Mouse (Mus musculus) gastrocnemius, postnatal 14 days (tissue): ENCODE measurements around the gene Ssbp2. TPM values are rescaled to one million over a fixed set of nuclear protein-coding genes. Genes with fewer than 3 reads are reported as not detected.

Experiments
- DNase-seq: peaks from one replicate; pipeline ENCODE4 v3.0.0; 2021; ENCODE audit warnings: mixed read lengths
- intact Hi-C: fragments of 180-260 bp; cut with DNase I; formaldehyde crosslinking; loops from one replicate; pipeline ENCODE4 v1.15.1; 2025; ENCODE audit warnings: low total_unique reads
- total RNA-seq, 2 experiments: library from RNA; stranded (reverse); gene quantifications; 2 replicates each; pipeline ENCODE4 v1.2.3; 2021

The Ssbp2 gene
- total RNA-seq, 2 experiments from 2014 or later = 16.1 to 19.9 TPM

DNA sequence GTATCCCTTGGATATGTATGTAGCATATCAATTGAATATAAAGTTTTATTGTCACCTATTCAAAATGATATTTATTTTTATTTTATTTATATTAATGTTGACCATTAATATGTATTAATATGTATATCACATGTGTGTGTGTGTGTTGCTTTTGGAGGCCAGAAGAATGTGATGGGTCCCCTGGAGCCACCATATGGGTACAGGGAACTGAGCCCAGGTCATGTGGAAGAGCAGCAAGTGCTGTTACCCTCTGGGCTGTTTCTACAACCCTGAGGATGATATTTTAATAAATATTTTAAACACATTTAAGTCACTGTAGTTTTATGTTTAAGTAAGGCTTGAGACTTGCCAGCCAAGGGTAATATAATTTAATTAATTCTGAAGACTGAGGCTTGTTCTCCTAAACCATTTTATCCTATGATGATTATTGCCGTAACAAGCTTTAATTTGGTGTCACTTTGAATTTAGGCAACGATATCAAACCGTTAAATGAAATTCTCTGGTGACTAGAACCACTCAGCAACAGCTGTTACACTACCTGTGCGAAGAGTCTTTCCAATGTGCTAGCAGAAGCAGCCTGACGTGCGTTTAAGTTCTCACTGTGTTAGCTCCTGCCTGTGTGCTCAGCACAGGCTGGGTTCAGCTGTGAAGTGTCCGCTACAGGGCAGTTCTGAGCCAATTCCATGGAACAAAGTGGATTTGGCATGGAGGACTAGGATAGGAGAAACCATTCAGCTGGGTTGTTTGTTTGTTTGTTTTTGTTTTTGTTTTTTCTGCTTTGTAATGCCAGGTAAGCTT is 145.2 kb downstream of the Ssbp2 start:
- DNase-seq = no peak
- intact Hi-C loops = no loop called here

DNA sequence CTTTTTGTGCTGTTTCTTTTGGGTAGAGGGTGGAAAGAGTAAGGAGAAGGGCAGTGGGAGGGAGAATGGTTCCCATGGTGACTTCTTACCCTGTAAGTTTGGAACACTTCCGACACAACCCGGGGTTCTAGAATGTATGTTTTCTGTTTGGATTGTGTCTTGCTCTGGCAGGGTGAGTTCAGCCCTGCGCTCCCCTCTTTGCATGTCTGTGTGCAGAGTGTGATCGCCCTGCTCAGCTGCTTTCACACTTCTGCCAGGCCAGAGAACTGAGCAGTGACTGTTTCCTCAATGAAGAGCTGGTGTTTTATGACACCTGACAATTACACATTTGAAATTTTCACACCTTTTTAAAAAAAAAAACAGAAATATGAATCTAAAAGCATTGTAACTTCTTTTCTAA is 150.5 kb downstream of the Ssbp2 start:
- DNase-seq = no peak
- intact Hi-C loops = no loop called here

DNA sequence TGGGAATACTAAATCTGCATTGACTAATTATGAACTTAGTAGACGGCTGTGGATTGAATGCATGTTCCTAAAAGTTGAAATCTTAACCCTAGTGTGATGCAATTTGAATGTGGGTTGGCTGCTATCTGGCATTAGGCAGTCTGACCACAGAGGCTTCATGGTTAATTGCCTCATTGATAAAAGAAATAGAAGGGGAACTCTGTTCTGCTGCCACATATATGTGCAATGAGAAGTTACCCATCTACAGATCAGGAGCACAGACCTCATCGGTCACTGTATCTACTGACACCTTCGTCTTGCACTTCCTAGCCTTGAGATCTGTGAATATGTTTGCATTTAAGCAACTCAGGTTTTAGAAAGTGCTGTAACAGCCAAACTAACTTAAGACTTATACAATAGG is 151.8 kb downstream of the Ssbp2 start:
- intact Hi-C loops = no loop called here
- no peak for DNase-seq

DNA sequence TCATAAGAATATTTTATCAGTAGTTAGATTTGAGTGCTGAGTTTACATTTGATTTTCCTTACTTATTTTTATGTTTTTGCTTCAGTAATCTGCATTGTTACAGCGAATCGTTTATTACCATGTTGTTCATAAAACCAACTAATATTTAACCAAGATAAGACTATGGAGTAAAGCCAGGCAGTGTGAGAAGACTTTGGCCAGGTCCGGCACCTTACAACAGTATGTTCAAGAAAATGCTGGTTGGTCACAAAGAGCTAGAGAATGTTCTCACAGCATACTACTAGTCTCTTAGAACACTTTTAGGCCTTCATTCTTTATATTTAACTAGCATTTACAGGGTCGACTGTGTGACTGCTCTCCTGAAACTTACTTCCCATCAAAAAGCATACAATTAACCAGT is 152.5 kb downstream of the Ssbp2 start:
- no peak for DNase-seq
- intact Hi-C loops = no loop called here

DNA sequence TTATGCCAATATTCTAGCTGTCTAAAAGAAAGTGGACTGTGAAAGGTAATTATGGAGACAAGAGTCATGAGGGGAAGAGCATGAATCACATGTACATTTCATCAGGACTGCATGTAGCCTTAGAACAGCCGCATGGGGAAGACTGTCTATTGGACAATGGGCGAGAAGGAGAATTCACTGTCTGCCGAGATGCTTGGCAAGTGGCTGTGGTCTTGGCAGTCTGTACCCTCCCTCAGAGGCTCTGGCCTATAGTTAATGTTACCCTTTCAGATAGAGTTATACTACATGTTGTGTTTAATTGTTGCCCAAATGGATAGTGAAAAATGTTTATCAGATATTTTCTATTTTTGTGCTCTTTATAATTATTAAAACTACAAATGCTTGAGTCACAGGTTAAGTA is 156.0 kb downstream of the Ssbp2 start:
- intact Hi-C loops = no loop called here
- no peak for DNase-seq

DNA sequence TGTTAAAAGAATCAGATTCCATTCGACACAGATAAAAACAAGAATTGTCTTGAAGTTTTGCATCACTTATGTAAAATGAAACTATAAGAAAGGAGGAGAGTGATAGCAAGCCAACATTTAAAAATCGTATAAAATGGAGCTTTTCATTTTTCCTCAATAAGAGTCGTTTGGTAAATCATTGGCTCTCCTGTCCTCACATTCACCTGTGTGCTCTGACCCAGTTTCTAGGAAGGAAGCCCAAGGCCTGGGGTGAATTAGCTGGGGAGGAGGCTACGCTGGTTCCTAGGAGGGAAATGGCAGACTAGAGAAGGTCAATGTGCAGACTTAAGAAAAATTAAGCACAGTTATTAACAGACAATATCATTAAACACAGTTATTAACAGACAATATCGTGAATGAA is 156.8 kb downstream of the Ssbp2 start:
- no peak for DNase-seq
- intact Hi-C loops = no loop called here

DNA sequence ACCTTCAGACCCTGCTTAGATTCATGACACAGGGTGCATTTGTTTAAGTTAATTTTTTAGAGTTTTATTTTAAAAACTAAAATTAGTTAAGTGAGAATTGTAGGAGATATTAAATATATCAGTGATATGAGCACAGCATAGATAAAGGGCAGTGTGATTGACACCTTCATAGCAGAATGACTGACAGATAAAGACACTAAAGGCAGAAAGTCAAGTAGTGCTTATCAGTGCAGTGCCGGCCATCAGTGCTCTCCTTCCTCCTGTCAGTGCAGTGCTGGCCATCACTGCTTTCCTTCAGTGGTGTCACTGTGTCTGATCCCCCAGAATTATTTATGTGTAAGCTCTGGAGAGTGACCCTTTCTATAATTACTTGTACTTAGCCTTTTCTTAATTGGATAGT is 159.3 kb downstream of the Ssbp2 start:
- intact Hi-C loops = no loop called here
- no peak for DNase-seq

DNA sequence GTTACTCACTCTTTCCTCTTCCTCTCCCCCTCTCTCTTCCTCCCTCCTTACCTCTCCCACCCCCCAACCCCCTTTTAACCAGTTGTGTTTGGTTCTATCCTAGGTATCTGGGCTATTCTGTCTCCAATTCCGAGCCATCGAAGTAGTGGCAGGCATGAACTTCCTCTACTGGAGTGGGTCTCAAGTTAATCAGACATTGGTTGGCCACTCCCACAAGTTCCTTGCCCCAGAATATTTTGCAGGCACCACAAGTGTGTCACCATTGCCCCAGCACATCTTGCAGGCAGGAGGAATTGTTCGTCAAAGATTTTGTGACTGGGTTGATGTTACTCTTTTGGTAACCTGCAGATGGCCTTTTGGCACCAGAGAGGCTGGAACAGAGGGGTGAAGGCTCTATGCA is 160.5 kb downstream of the Ssbp2 start:
- DNase-seq = no peak

DNA sequence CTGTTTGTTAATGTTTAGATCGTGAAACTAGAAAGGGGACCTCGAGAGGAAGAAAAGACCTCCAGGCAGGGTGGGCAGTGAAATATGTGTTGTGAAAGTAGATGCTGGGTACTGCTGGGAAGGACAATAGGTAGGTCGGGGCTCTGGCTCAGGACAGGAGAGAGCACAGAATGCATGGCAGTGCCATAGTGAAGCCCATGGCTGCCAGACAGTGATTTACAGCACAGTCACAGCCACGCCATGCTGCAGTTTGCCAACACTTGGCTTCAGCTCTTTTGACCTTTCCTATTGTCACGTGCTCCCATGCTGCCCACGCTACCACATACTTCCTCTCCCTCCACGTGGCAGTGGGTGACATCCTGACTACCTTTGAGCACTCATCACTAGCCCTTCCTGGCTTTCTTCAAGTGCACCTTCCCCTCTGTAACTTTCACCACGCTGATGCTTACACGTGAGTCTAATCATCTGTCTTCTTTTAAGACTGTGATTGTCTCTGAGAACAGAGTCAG is 171.3 kb downstream of the Ssbp2 start:
- DNase-seq = no peak
- intact Hi-C loops = loop anchor here (10.0 kb wide), 1 partner anchor 257 kb away; no protein-coding TSS in a partner anchor

More for the DNA sequence above, 160.5 kb downstream of the Ssbp2 start:
- intact Hi-C loops = no loop called here

DNA sequence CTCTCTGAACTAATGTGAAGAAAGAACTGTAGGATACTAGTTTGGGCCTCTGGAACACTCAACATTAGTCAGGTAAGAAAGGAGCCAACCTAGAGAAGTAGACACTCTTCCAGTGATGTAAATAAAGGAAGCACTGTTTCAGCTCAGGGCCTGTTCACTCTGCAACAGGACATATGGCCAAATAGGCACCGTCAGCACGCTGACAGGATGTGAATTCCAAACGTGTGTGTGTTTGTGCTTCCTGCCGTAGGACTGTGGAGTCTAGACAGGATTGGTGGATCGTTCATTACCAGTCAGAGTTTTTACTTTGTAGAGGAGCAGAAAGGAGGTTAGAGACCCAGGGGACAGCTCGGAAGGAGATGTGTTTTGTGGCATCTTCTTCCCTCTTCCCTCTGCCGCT is 174.0 kb downstream of the Ssbp2 start:
- no peak for DNase-seq
- intact Hi-C loops = loop anchor here (10.0 kb wide), 1 partner anchor 259 kb away; no protein-coding TSS in a partner anchor

DNA sequence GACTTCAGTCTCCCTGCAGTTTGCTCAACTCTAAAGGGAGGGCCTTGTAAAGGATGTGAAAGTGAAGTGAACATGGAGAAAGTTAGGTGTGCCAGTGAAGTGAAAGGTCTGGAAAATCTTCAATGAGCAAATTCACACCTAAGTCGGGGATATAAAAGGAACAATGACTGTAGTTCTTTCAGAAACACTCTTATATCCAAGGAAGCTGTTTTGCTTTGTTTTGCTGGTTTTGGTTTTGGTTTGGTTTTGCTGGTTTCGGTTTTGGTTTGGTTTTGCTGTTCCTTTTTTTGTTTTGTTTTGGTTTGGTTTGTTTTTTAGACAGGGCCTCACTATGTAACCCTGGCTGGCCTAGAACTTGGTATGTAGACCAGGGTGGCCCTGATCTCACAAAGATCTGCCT is 175.9 kb downstream of the Ssbp2 start:
- DNase-seq = no peak
- intact Hi-C loops = loop anchor here (10.0 kb wide), 1 partner anchor 261 kb away; no protein-coding TSS in a partner anchor

DNA sequence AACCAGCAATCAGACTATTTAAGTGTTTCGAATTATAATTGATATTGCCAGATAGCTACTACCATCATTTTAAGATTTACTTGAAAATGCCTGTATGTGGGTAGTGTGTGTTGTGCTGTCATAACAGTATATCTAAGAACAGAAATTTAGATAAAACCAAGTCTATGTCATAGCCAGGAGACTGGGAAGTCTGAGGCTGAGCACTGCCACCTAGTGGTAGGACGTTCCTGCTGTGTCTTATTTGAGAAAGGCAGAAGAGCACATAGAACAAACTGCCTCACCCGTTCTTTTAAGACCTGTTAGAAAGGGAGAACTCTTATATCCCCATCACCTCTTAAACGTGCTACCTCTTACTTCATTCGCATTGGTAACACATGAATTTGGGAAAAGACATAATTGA is 176.7 kb downstream of the Ssbp2 start:
- intact Hi-C loops = loop anchor here (10.0 kb wide), 1 partner anchor 262 kb away; no protein-coding TSS in a partner anchor
- DNase-seq = peak; percentile 77

DNA sequence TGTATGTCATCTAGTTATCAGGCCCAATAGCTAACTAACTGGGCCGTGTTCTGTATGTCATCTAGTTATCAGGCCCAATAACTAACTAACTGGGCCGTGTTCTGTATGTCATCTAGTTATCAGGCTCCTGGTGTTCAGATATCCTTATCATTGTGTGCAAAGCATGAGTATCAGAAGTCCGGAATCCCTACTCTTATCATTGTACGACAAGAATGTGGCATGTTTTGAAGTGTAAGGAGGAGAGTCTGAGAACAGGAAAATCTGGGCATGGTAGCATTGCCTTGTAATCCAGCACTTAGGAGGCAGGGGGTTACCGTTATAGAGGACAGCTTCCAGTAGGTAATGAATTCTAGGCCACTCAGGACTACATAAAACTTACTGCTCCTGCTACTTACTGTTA is 178.8 kb downstream of the Ssbp2 start:
- intact Hi-C loops = loop anchor here (10.0 kb wide), 1 partner anchor 264 kb away; no protein-coding TSS in a partner anchor
- no peak for DNase-seq

DNA sequence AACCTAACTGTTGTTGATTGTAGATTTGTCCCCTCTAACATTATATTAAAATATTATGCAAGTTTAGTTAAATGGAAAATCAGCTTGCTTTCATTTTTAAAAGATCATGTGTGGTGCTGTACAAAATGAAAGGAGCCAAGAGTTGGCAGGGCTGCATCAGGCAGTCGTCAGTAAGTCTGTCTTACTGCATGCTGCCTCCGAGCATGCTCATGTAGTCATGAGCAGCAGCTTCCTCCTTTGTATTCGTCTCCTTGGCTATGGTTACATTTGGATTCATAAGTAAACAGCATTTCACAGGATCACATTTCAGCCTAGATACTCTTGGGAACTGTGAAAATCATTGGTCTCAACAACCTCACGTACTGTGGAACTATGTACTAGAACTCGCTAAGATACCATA is 180.1 kb downstream of the Ssbp2 start:
- intact Hi-C loops = loop anchor here (10.0 kb wide), 1 partner anchor 675 kb away; no protein-coding TSS in a partner anchor

DNA sequence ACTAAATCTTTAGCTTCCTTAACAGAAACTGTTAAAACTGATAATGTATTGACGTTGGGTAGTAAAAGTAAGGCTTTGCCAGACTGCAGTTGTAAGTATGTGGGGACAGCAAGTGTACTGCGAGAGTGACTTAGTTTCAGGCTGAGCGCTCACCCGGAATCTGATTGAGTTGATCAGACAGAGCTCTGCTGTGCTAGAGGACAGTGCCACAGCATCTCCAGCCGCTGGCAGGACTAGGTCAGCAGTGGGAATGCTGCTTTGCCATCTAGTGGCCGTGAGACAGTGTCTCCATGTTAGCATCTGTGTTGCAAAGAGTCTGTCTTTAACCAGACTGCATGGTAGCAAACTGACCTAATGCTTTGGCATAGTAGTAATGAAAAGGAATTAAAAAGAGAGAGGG is 188.2 kb downstream of the Ssbp2 start:
- intact Hi-C loops = loop anchor here (10.0 kb wide), 1 partner anchor 683 kb away; no protein-coding TSS in a partner anchor
- DNase-seq = peak; percentile 32

More for the DNA sequence above, 180.1 kb downstream of the Ssbp2 start:
- DNase-seq = no peak

DNA sequence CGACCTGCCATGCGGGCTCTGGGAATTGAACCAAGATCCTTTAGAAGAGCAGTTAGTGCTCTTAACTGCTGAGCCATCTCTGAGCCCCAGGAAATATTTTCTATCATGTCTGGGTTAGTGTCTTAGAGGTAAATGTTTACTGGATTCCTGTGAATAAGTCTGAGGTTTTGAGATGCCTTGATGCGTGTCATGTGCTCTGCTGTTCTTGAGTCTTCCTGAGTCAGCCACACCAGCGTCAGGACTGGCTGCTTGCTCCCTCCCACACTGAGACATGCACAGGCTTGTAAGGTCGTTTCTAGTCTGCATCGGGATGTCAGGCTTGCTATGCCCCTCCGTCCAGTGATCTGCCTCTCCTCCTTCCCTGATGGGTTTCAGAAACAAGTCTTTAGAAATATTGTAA is 189.8 kb downstream of the Ssbp2 start:
- no peak for DNase-seq
- intact Hi-C loops = loop anchor here (10.0 kb wide), 1 partner anchor 685 kb away; no protein-coding TSS in a partner anchor

DNA sequence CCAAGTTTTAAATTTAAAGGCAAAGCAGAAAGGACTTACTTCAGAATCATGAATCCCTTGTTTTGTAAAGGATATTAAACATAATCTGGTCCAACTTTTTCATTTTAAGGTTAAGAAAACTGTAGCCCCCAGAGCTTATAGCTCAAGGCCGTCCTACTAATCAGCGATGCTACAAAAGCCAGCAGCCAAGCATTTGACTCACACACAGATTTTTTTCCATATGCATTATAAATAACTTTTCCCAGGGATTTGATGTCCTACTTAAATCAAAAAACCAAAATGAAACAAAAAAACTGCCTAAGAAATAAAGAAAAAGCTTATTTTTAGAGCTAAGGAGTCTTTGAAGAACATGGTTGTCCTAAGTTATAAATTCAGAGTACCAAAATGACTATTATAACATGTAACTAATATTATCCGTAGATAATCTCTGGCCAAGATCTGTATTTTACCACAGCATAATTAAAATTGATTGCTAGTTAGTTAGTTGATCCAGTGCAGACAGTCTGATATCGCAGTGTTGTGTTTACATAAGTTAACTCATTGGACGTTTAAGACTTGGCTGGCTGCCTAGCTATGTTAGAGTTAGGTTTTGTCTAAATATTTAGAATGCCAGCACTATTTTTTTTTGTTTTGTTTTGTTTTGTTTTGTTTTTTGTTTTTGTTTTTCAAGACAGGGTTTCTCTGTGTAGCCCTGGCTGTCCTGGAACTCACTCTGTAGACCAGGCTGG is 201.1 kb downstream of the Ssbp2 start:
- no peak for DNase-seq
- intact Hi-C loops = no loop called here

DNA sequence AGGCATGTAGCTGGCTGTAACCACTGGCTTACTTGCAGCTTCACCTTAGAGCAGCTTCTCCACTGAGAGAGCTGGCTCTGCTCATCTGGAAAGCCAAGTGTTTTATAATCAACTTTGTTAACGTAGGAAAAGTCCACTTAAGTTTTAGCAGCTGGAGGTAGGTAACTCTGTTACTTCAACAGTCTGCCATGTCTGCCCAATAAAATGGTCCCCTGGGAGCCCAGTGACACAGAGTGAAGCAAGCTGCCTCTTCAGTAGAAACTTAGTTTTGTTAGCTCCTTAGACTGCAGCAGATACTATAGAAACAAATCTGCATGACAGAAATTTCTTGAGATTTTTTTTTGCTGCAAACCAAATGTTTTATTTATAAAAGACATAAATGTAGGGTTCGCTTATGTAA is 202.7 kb downstream of the Ssbp2 start:
- intact Hi-C loops = no loop called here

DNA sequence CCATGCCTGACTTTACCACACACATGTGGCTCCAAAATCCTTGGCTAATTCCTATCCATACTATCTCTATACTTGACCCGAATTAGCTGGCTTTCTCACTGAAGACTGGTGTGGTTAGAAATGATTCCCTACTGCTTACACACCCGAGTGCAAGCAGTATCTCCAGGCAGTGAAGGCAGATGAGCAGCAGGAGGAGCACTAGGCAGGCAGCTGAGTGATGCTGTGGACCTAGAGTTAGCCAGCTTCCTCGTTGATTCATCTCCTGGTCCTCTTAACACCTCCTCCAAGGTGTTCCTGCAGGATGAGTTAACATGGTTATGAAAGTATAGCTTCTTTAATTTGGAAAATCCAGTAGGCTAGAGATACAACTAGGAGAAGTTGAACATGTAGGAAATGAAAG is 213.2 kb downstream of the Ssbp2 start:
- intact Hi-C loops = no loop called here
- DNase-seq = no peak

More for the DNA sequence above, 202.7 kb downstream of the Ssbp2 start:
- no peak for DNase-seq

DNA sequence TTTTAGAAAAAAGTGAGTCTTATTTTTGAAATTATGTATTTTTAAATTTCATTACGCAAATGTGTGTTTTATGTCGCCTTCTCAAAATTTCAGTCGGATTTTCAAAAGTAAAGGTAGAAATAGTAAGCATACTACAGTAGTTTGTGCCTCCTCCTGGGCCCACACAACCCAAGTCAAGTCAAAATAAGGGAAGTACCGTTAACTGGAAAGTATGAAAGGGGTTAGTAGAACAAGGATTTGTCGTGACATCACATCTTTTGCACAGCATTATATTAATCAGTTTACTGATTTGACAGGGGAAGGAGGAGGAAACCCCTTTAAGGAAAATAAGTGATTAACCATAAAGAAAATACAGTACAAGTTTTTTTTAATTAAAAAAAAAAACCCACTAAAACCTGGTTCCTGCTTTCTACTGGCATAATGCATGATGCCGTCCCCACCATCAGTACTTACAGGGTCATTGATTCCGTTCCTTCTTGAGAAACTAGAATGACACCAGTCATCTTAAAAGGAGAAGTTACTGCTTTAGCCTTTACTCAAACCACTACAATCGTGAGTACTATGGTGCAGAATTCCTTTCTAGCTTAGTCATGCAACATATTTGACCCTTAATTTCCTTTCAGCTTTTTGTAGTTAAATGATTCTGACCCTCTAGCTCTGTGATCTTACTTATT is 220.8 kb downstream of the Ssbp2 start:
- intact Hi-C loops = no loop called here
- no peak for DNase-seq
